Mouse (Mus musculus): ENCODE measurements at regions not wholly inside any gene's neighbourhood (a gene's known extent, or its start where the extent isn't known, plus 50 kb on each side); places are given as distances from the start of the nearest gene placed in this dataset.
"Not testable (repeated sequence)": the region's sequence is repeated elsewhere in the genome, so short reads cannot be mapped to it uniquely, and the experiment has no call there.

GRCm38 (mm10) chr10:96253671-96254070, 117.3 kb downstream of the Gm5426 start:
- no peak for DNase-seq (ENCODE audit: low spot score)

GRCm38 (mm10) chr10:96254250-96254862, 118.0 kb downstream of the Gm5426 start:
- no peak for DNase-seq (ENCODE audit: low spot score)

- no peak for DNase-seq (ENCODE audit: low spot score)
These were observed 121.5 kb downstream of the Gm5426 start for GRCm38 (mm10) chr10:96257935-96258334.

GRCm38 (mm10) chr10:96259242-96259641, 122.8 kb downstream of the Gm5426 start:
- no peak for DNase-seq (ENCODE audit: low spot score)

- no peak for DNase-seq (ENCODE audit: low spot score)
These were observed 123.2 kb downstream of the Gm5426 start for GRCm38 (mm10) chr10:96259648-96260047.

- DNase-seq (ENCODE audit: low spot score): no peak
These were observed 127.1 kb downstream of the Gm5426 start for GRCm38 (mm10) chr10:96263544-96263943.

- DNase-seq (ENCODE audit: low spot score): no peak
These were observed 128.0 kb downstream of the Gm5426 start for GRCm38 (mm10) chr10:96264433-96264832.

GRCm38 (mm10) chr10:96264866-96265265, 128.5 kb downstream of the Gm5426 start:
- DNase-seq (ENCODE audit: low spot score): no peak

GRCm38 (mm10) chr10:96266100-96266735, 129.8 kb downstream of the Gm5426 start:
- no peak for DNase-seq (ENCODE audit: low spot score)

- no peak for DNase-seq (ENCODE audit: low spot score)
These were observed 131.2 kb downstream of the Gm5426 start for GRCm38 (mm10) chr10:96267603-96268002.

- DNase-seq (ENCODE audit: low spot score): no peak
These were observed 137.4 kb downstream of the Gm5426 start for GRCm38 (mm10) chr10:96273607-96274365.

- no peak for DNase-seq (ENCODE audit: low spot score)
These were observed 143.7 kb downstream of the Gm5426 start for GRCm38 (mm10) chr10:96280149-96280548.

GRCm38 (mm10) chr10:96285407-96286093, 149.1 kb downstream of the Gm5426 start:
- DNase-seq (ENCODE audit: low spot score): no peak

- no peak for DNase-seq (ENCODE audit: low spot score)
These were observed 149.7 kb downstream of the Gm5426 start for GRCm38 (mm10) chr10:96286094-96286485.

- not testable (repeated sequence) for DNase-seq (ENCODE audit: low spot score)
These were observed 152.6 kb downstream of the Gm5426 start for GRCm38 (mm10) chr10:96289005-96289404.

- no peak for DNase-seq (ENCODE audit: low spot score)
These were observed 157.2 kb downstream of the Gm5426 start for GRCm38 (mm10) chr10:96293622-96294021.

GRCm38 (mm10) chr10:96294666-96295065, 158.3 kb downstream of the Gm5426 start:
- no peak for DNase-seq (ENCODE audit: low spot score)

GRCm38 (mm10) chr10:96297658-96298057, 161.3 kb downstream of the Gm5426 start:
- no peak for DNase-seq (ENCODE audit: low spot score)

GRCm38 (mm10) chr10:96298566-96298965, 162.2 kb downstream of the Gm5426 start:
- no peak for DNase-seq (ENCODE audit: low spot score)

GRCm38 (mm10) chr10:96305701-96306100, 169.3 kb downstream of the Gm5426 start:
- DNase-seq (ENCODE audit: low spot score): no peak

GRCm38 (mm10) chr10:96308713-96309445, 172.5 kb downstream of the Gm5426 start:
- DNase-seq (ENCODE audit: low spot score): no peak

GRCm38 (mm10) chr10:96309766-96310165, 173.4 kb downstream of the Gm5426 start:
- DNase-seq (ENCODE audit: low spot score): no peak
